Mouse (Mus musculus): ENCODE data around the gene Dnaic2. TPM values are rescaled to one million over a fixed set of nuclear protein-coding genes. Genes with fewer than 3 reads are reported as not detected.

The Dnaic2 gene
- polyA plus RNA-seq, 1 experiment: 0.27 TPM

GRCm38 (mm10) chr11:114728333-114728732, 1.1 kb downstream of the Dnaic2 start:
- no peak overlapping the region for H3ac ChIP-seq (ENCODE audit: control insufficient read depth, insufficient read length, low read depth)
- no peak overlapping the region for H3K4me3 ChIP-seq (ENCODE audit: insufficient read depth, poor library complexity, severe bottlenecking)
- no peaks in the 10 kb centered on the region for H3K27me3 ChIP-seq (ENCODE audit: control insufficient read depth, insufficient read depth, insufficient read length)
- H3K36me3 ChIP-seq (ENCODE audit: control insufficient read depth, insufficient read depth): no peaks in the 10 kb centered on the region
- no peaks in the 10 kb centered on the region for H3K79me3 ChIP-seq (ENCODE audit: low read depth)
- H3K79me2 ChIP-seq (ENCODE audit: control insufficient read depth, insufficient read depth): no peaks in the 10 kb centered on the region
- TF ChIP-seq MYOD1 (IDR thresholded peaks at IDR 0.05; ENCODE audit: control insufficient read depth, insufficient read length, low read depth) (no peak), USF1 (IDR thresholded peaks at IDR 0.05; ENCODE audit: low read depth) (no peak), FOSL1 (IDR thresholded peaks at IDR 0.05; ENCODE audit: insufficient read depth, low read length, poor library complexity, severe bottlenecking) (no peak), MYOG (IDR thresholded peaks at IDR 0.05; ENCODE audit: control insufficient read depth, extremely low read depth, insufficient read length) (no peak), CEBPB (IDR thresholded peaks at IDR 0.05; ENCODE audit: low read depth) (no peak), MAX (IDR thresholded peaks at IDR 0.05) (no peak), CTCF (IDR thresholded peaks at IDR 0.05; ENCODE audit: control insufficient read depth, insufficient read depth, insufficient read length) (no peak)

GRCm38 (mm10) chr11:114729832-114730363, 2.7 kb downstream of the Dnaic2 start:
- H3K79me2 ChIP-seq (ENCODE audit: control insufficient read depth, insufficient read depth): no peaks in the 10 kb centered on the region
- H3K36me3 ChIP-seq (ENCODE audit: control insufficient read depth, insufficient read depth): no peaks in the 10 kb centered on the region
- no peaks in the 10 kb centered on the region for H3K79me3 ChIP-seq (ENCODE audit: low read depth)
- no peak overlapping the region for H3K4me3 ChIP-seq (ENCODE audit: insufficient read depth, poor library complexity, severe bottlenecking)
- TF ChIP-seq USF1 (IDR thresholded peaks at IDR 0.05; ENCODE audit: low read depth) (peak; percentile 63), CTCF (IDR thresholded peaks at IDR 0.05; ENCODE audit: control insufficient read depth, insufficient read depth, insufficient read length) (no peak), CEBPB (IDR thresholded peaks at IDR 0.05; ENCODE audit: low read depth) (no peak)
- H3K27me3 ChIP-seq (ENCODE audit: control insufficient read depth, insufficient read depth, insufficient read length): no peaks in the 10 kb centered on the region
- H3ac ChIP-seq (ENCODE audit: control insufficient read depth, insufficient read length, low read depth): no peak overlapping the region

GRCm38 (mm10) chr11:114731711-114732110, 4.5 kb downstream of the Dnaic2 start:
- H3K79me3 ChIP-seq (ENCODE audit: low read depth): no peaks in the 10 kb centered on the region
- no peak overlapping the region for H3K4me3 ChIP-seq (ENCODE audit: insufficient read depth, poor library complexity, severe bottlenecking)
- TF ChIP-seq USF1 (IDR thresholded peaks at IDR 0.05; ENCODE audit: low read depth): no peak
- no peak for TF ChIP-seq CEBPB (IDR thresholded peaks at IDR 0.05; ENCODE audit: low read depth)
- TF ChIP-seq MYOD1 (IDR thresholded peaks at IDR 0.05; ENCODE audit: control insufficient read depth, insufficient read length, low read depth): no peak
- TF ChIP-seq FOSL1 (IDR thresholded peaks at IDR 0.05; ENCODE audit: insufficient read depth, low read length, poor library complexity, severe bottlenecking): no peak
- TF ChIP-seq CTCF (IDR thresholded peaks at IDR 0.05; ENCODE audit: control insufficient read depth, insufficient read depth, insufficient read length): no peak
- TF ChIP-seq MAX (IDR thresholded peaks at IDR 0.05): no peak
- no peak for TF ChIP-seq MYOG (IDR thresholded peaks at IDR 0.05; ENCODE audit: control insufficient read depth, extremely low read depth, insufficient read length)
- no peaks in the 10 kb centered on the region for H3K36me3 ChIP-seq (ENCODE audit: control insufficient read depth, insufficient read depth)
- H3ac ChIP-seq (ENCODE audit: control insufficient read depth, insufficient read length, low read depth): no peak overlapping the region
- H3K79me2 ChIP-seq (ENCODE audit: control insufficient read depth, insufficient read depth): no peaks in the 10 kb centered on the region
- no peaks in the 10 kb centered on the region for H3K27me3 ChIP-seq (ENCODE audit: control insufficient read depth, insufficient read depth, insufficient read length)

GRCm38 (mm10) chr11:114732890-114733289, 5.7 kb downstream of the Dnaic2 start:
- Histone ChIP-seq H3K79me2 (ENCODE audit: control insufficient read depth, insufficient read depth) (no peaks in the 10 kb centered on the region), H3ac (ENCODE audit: control insufficient read depth, insufficient read length, low read depth) (no peak overlapping the region), H3K36me3 (ENCODE audit: control insufficient read depth, insufficient read depth) (no peaks in the 10 kb centered on the region), H3K27me3 (ENCODE audit: control insufficient read depth, insufficient read depth, insufficient read length) (no peaks in the 10 kb centered on the region), H3K4me3 (ENCODE audit: insufficient read depth, poor library complexity, severe bottlenecking) (no peak overlapping the region), H3K79me3 (ENCODE audit: low read depth) (no peaks in the 10 kb centered on the region)
- no peak for TF ChIP-seq CTCF (IDR thresholded peaks at IDR 0.05; ENCODE audit: control insufficient read depth, insufficient read depth, insufficient read length)
- no peak for TF ChIP-seq MYOD1 (IDR thresholded peaks at IDR 0.05; ENCODE audit: control insufficient read depth, insufficient read length, low read depth)

GRCm38 (mm10) chr11:114736111-114736510, 8.9 kb downstream of the Dnaic2 start:
- Histone ChIP-seq H3K36me3 (ENCODE audit: control insufficient read depth, insufficient read depth) (no peaks in the 10 kb centered on the region), H3K79me2 (ENCODE audit: control insufficient read depth, insufficient read depth) (no peaks in the 10 kb centered on the region), H3K4me3 (ENCODE audit: insufficient read depth, poor library complexity, severe bottlenecking) (no peak overlapping the region), H3K27me3 (ENCODE audit: control insufficient read depth, insufficient read depth, insufficient read length) (no peaks in the 10 kb centered on the region), H3ac (ENCODE audit: control insufficient read depth, insufficient read length, low read depth) (no peak overlapping the region), H3K79me3 (ENCODE audit: low read depth) (no peaks in the 10 kb centered on the region)
- TF ChIP-seq CTCF (IDR thresholded peaks at IDR 0.05; ENCODE audit: control insufficient read depth, insufficient read depth, insufficient read length): no peak
- no peak for TF ChIP-seq MAX (IDR thresholded peaks at IDR 0.05)
- TF ChIP-seq FOSL1 (IDR thresholded peaks at IDR 0.05; ENCODE audit: insufficient read depth, low read length, poor library complexity, severe bottlenecking): no peak
- no peak for TF ChIP-seq MYOG (IDR thresholded peaks at IDR 0.05; ENCODE audit: control insufficient read depth, extremely low read depth, insufficient read length)
- TF ChIP-seq MYOD1 (IDR thresholded peaks at IDR 0.05; ENCODE audit: control insufficient read depth, insufficient read length, low read depth): no peak
- TF ChIP-seq USF1 (IDR thresholded peaks at IDR 0.05; ENCODE audit: low read depth): no peak
- no peak for TF ChIP-seq CEBPB (IDR thresholded peaks at IDR 0.05; ENCODE audit: low read depth)

GRCm38 (mm10) chr11:114736913-114737624, 9.9 kb downstream of the Dnaic2 start:
- Histone ChIP-seq H3K79me3 (ENCODE audit: low read depth) (no peaks in the 10 kb centered on the region), H3K79me2 (ENCODE audit: control insufficient read depth, insufficient read depth) (no peaks in the 10 kb centered on the region), H3K4me3 (ENCODE audit: insufficient read depth, poor library complexity, severe bottlenecking) (no peak overlapping the region), H3K27me3 (ENCODE audit: control insufficient read depth, insufficient read depth, insufficient read length) (no peaks in the 10 kb centered on the region), H3ac (ENCODE audit: control insufficient read depth, insufficient read length, low read depth) (no peak overlapping the region), H3K36me3 (ENCODE audit: control insufficient read depth, insufficient read depth) (no peaks in the 10 kb centered on the region)
- TF ChIP-seq MYOG (IDR thresholded peaks at IDR 0.05; ENCODE audit: control insufficient read depth, extremely low read depth, insufficient read length) (no peak), USF1 (IDR thresholded peaks at IDR 0.05; ENCODE audit: low read depth) (no peak), CEBPB (IDR thresholded peaks at IDR 0.05; ENCODE audit: low read depth) (no peak), MAX (IDR thresholded peaks at IDR 0.05) (no peak), MYOD1 (IDR thresholded peaks at IDR 0.05; ENCODE audit: control insufficient read depth, insufficient read length, low read depth) (no peak), CTCF (IDR thresholded peaks at IDR 0.05; ENCODE audit: control insufficient read depth, insufficient read depth, insufficient read length) (peak; percentile 50), FOSL1 (IDR thresholded peaks at IDR 0.05; ENCODE audit: insufficient read depth, low read length, poor library complexity, severe bottlenecking) (no peak)

Data from C2C12 (cell line).